Mouse (Mus musculus) urinary bladder, postnatal 14 days (tissue): ENCODE results near the gene Hdgfl2.
A peak's percentile ranks its signal among the peaks of the same experiment; 100 is the strongest.

Source experiments
- DNase-seq: peaks from one replicate; pipeline ENCODE4 v3.0.0; 2021; ENCODE audit warnings: low spot score

The Hdgfl2 gene

GRCm38 (mm10) chr17:56078880-56079795, at the start of gene Hdgfl2:
Gene Hdgfl2 (plus strand): TSS chr17:56079634.
- DNase-seq, result peak; percentile 100

DNA sequence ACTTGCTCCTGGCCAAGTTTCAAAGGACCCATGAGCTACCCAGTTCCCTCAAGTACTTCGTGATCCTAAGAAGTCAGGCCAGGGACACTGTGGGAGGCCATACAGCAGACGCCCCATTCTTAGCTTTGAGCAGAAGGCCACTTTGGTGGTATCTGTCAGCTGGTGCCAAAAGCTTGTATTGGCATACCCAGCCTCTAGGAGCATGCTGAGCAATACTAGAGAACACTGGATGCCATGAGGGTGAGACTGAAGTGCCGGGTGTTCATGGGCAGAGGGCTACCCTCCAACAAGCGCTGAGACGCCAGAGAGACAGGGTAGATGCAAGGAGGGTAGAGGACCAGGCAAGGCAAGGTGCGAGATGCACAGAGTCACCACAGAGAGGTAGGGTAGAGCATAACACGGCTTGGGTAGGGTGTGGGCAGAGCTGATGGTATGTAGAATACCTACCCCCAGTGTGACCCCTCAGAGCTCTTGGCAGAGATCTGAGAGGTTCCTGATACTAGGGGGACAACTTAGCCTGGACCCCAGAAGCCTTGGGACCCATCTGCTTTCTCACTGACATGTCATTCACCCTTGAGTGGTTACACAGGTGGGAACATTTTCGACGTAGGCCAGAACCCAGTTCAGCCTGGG, 49.1 kb upstream of the Hdgfl2 start:
- DNase-seq, result no peak

DNA sequence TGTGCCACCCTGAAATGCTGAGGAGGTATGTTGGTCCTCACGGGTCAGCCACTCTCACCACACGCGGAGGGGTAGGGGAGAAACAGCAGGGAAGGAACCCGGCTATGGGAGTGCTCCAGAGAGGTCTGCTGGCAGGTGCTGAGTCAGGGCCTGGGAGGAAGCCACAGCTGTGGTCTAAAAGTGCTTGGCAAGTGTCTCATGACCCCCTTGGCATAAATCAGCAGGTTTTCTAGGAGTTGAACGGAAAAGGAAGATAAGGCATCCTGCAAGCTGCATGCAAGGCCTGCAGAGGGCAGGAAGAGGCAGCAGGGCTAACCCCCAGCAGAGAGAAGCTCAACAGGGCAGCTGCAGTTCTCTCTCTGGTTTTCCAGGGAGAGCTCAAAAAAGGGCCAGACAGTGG, 48.5 kb upstream of the Hdgfl2 start:
- no peak for DNase-seq

DNA sequence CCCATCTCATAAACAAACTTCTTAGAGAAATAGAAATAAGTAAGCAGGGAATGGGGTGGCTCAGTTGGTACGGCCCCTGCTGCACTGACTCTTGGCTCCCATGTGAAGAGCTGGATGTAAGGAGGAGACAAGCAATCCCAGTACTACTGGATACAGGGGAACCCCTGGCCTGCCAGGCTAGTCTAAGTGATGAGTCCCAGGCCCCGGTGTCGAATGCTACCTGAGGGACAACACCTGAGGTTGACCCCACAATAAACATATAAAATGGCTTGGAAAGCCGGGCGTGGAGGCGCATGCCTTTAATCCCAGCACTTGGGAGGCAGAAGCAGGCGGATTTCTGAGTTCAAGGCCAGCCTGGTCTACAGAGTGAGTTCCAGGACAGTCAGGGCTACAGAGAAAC, 48.0 kb upstream of the Hdgfl2 start:
- DNase-seq, result no peak

GRCm38 (mm10) chr17:56032127-56032733, 47.2 kb upstream of the Hdgfl2 start:
- DNase-seq, result no peak

- no peak for DNase-seq
Observed at GRCm38 (mm10) chr17:56032831-56033230, 46.6 kb upstream of the Hdgfl2 start.

DNA sequence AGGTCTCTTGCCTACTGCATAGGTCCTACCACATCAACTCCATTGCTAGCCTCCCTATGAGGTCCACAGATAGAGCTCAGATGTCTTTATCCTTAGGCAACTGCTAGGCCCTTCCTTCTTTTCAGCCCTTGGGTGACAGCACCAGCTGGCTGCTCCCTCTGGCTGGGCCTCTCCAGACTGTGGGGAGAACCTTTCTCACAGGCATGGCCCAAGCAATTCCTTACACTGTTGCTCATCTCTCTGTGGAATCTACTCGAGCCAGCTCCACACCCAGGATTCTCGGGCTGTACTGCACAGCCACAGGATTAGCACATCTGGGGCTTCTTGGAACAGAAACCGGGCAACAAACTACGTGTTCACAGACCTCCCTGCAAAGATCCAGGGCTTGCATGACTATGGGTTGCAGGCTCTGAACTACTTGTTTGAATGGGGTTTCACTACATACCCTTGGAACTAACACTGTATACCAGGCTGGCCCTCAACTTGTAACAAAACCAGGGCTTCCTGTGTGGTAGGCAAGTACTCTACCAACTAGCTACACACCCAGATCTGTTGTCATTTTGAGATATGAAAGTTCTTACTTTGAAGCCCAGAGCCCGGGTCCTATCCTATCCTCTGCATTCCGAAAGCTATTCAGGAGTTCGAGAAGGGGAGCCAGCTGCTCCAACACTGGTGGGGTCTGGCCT, 45.3 kb upstream of the Hdgfl2 start:
- DNase-seq, result peak; percentile 37

- DNase-seq, result no peak
Observed at GRCm38 (mm10) chr17:56034726-56035100, 44.7 kb upstream of the Hdgfl2 start.

DNA sequence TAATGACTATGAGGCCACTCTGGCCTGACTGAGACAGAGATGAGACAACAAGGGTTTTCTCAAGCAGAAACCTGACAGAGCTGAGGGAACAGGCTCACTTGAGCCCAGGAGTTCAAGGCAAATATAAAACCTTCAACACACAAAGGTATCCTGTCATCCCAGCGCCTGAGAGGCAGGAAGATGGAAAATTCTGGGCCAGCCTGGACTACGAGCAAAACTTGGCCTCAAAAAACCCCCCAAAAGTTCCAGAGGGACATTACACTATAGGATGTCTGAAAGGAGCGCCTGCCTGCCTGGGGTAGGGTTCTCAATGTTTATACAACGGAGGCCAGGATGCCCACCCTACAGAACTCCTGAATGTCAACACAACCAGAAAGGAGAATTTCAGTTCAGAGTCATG, 44.2 kb upstream of the Hdgfl2 start:
- DNase-seq, result no peak

DNA sequence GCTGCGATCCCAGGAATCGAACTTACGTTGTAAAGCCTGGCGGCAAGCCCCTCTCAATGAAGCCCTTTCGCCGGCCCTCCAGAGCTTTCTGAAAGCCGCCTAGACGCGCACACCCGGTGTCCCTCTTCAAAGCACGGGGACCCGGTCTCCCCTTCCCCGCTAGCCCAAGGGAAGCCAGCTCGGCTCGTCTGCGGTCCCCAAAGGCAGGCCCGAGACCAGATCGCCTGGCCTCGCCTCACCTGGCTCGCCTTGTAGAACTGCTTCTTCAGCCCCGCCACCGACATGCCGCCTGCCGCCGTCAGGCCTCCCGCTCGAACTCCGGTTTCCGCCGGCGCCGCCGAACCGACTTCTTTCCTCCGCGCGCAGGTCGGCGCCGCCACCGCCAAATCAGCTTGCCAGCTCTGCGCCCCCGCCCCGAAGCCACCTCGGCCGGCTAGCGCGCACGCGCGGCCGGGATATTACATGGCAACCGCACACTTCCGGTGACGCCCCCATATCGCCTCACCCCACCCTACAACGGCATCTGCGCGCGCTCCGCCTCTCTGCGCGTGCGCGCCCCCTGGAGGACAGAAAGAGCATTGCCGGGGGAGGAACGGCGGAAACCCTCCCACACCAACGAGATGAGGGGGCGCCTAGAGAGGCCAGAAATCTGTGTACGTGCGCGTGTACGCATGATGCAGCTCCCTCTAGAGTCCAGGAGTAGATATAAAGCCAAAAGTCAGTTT, 43.1 kb upstream of the Hdgfl2 start, which contains the start of gene Sh3gl1:
Gene Sh3gl1, minus strand, starts transcription at position 460 of the 725 bp plus-strand sequence.
- DNase-seq, result peak; percentile 99

- DNase-seq, result no peak
Observed at GRCm38 (mm10) chr17:56036901-56037287, 42.5 kb upstream of the Hdgfl2 start.

DNA sequence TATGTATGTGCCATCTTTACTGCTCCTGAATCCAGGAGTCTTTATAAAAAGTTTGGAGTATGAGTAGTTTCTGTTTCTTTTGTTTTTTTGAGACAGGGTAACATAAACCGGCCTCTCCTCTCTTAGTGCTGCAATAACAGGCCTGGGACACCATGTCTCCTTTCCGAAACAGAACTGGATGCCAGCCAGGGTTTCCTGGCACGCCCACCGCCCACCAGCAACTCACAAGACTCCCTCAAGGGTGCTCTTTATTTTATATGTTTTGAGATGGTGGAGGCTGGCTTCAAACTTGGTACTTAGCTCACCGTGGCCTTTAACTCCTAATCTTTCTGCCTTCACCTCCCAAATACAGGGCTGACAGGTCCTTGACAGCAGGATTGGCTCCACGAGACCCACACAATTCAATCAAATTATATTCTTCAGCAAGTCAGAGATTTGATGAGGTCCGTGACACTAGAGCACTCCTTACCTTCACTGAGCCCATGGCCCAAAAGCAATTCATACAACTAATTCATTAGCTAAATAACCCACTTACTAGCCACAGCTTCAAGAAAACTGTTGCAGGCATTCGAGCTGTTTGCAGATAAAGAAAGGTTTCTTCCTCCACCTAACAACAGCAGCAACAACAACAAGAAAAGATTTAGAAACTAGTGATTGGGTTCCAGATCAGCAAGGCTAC, 40.7 kb upstream of the Hdgfl2 start:
- no peak for DNase-seq

- no peak for DNase-seq
Observed at GRCm38 (mm10) chr17:56039345-56039744, 40.1 kb upstream of the Hdgfl2 start.

GRCm38 (mm10) chr17:56040030-56040856, 39.2 kb upstream of the Hdgfl2 start, which contains the start of gene Chaf1a:
Gene Chaf1a (plus strand): TSS chr17:56040439.
- DNase-seq, result peak; percentile 99

DNA sequence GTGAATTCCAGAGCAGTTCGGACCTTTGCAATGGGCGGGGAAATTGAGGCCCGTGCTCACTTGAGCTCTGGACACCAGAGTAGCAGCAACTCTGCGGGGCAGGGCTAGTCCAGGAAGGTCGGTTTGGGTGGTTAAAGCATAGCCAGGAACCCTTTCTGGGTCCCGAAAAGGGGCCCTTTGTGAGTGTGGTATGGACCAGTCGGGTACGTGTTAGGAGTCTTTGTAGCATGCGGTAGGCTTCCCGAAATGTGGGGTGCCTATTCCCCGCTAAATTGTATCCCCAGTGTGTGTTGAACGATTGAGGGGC, 38.6 kb upstream of the Hdgfl2 start:
- DNase-seq, result no peak

GRCm38 (mm10) chr17:56051369-56051768, 28.1 kb upstream of the Hdgfl2 start:
- DNase-seq, result peak; percentile 45

- DNase-seq, result no peak
Observed at GRCm38 (mm10) chr17:56054938-56055337, 24.5 kb upstream of the Hdgfl2 start.

DNA sequence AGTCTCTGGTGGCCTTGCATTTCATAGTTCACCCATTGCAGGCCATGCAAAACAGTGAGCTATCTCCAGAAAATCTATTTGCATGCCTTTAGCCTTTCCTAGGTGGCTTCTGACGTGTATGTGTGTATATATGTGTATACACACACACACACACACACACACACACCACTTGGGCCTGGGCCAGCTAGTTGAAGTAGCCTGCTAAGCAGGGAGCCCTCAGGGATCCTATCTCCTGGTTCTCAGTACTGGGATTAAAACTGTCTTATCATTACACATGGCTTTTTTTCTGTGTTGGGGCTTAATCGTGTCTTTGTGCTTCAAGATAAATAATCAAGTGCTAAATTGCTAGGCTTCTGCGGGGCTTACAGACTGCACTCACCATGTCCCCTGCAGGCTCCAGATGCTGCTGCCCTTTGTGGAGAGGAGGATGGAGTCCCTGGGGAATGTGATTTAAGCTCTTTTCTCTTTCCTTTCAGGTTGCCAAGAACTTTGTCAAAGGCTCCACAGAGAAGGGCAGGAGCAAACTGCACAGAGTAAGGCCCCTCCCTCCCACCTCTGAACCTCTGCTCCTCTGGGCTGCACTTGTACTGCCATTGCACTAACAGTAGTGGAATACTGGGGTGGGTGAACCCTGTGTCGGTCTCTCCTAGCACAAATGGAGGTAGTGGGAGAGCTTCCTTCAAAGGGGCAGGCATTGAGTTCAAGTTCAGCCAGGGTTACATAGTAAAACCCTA, 23.3 kb upstream of the Hdgfl2 start:
- no peak for DNase-seq

- DNase-seq, result no peak
Observed at GRCm38 (mm10) chr17:56057381-56058120, 21.9 kb upstream of the Hdgfl2 start.
